Mouse (Mus musculus) cerebellum, adult 2 months (tissue): ENCODE results near the gene Dse. TPM values are rescaled to one million over a fixed set of nuclear protein-coding genes. Genes with fewer than 3 reads are reported as not detected.
A peak's percentile ranks its signal among the peaks of the same experiment; 100 is the strongest.

Experiments used
- DNase-seq, 2 experiments: peaks; one replicate each; pipeline ENCODE4 v3.0.0; 2021
- H3K27ac ChIP-seq: fragments of 200-500 bp; 2 replicates; pipeline ENCODE4 v1.5.1; 2012; ENCODE audit warnings: low read length, control low read depth, inconsistent platforms; ENCODE audit not compliant: insufficient read depth
- H3K27me3 ChIP-seq: fragments of 200-500 bp; 2 replicates; pipeline ENCODE4 v1.6.1; 2012; ENCODE audit warnings: inconsistent platforms, mild to moderate bottlenecking, low read length, moderate library complexity; ENCODE audit not compliant: control insufficient read depth, insufficient read depth
- H3K4me1 ChIP-seq: fragments of 200-500 bp; 2 replicates; pipeline ENCODE4 v1.6.1; 2011; ENCODE audit warnings: low read length; ENCODE audit not compliant: control insufficient read depth, insufficient read depth
- H3K4me3 ChIP-seq: fragments of 200-500 bp; replicated peaks from 2 replicates; pipeline ENCODE3; 2011; ENCODE audit warnings: mild to moderate bottlenecking, low read depth, low read length, control low read depth; ENCODE audit not compliant: insufficient read depth
- CTCF ChIP-seq: fragments of 200-500 bp; IDR thresholded peaks from 2 replicates; pipeline ENCODE4 v1.5.1; 2011; ENCODE audit warnings: low read depth, mild to moderate bottlenecking, control low read depth, low read length, moderate library complexity, borderline replicate concordance; ENCODE audit not compliant: insufficient read depth
- POLR2A ChIP-seq: fragments of 200-500 bp; IDR thresholded peaks from 2 replicates; pipeline ENCODE4 v1.6.1; 2011; ENCODE audit warnings: low read length, control low read depth, borderline replicate concordance; ENCODE audit not compliant: insufficient read depth
- WGBS: fragments of 180-500 bp; shearing (Covaris S2); methylation state at CpG from one replicate; pipeline ENCODE4 v1.1.7; 2018; 5-methylcytosine and 5-hydroxymethylcytosine counted together
- polyA plus RNA-seq: library from polyadenylated mRNA; depleted of rRNA; stranded (reverse); fragments of >200 nt; gene quantifications from 2 replicates; pipeline ENCODE4 v1.2.3, GENCODE M21; 2012

The Dse gene
- polyA plus RNA-seq, 1 experiment: 1.7 TPM

DNA sequence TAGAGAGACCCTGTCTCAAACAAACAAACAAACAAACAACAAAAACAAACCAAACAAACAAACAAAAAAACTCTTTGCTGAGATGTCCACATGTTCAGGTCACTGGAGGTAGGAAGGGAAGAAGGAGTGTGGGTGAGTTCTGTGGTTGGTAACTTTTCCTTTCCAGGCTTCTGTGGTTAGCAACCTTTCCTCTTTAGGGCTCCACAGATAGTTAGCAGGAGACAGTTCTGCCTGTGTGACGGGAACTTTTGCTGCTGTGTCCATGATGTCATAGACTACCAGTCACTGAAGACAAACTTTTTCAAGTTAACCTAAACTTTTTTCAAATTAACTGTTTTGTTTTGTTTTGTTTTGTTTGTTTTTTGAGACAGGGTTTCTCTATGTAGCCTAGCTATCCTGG, 8.2 kb upstream of the Dse start:
- TF ChIP-seq CTCF (no peak), POLR2A (no peak)
- 92% methylated on average over 1 of the region's 1 CpGs for WGBS
- DNase-seq: no peak
- Histone ChIP-seq H3K27me3 (no peaks in the 10 kb centered on the region), H3K27ac (no peak overlapping the region), H3K4me3 (no peak overlapping the region), H3K4me1 (no peaks in the 10 kb centered on the region)

DNA sequence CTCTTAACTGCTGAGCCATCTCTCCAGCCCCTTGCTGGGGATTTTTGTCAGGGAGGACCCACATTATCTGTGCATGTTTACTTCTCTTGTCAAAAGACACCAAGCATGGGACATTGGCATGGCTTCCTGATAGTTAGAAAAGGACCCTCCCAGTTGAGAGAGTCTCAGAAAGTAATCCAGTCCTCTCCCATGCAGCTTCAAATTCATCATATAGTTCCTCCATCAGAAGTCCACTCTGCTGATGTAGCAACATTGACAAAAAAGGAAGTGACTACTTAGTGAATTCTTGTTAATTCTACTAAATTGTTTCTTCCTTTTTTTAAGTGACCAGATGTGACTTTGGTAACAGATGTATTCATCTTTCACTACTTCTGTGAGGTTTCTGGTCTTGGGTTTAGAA, 2.4 kb upstream of the Dse start:
- no peak for DNase-seq
- no peaks in the 10 kb centered on the region; the same call in 1 of the 2 replicates for H3K27me3 ChIP-seq

DNA sequence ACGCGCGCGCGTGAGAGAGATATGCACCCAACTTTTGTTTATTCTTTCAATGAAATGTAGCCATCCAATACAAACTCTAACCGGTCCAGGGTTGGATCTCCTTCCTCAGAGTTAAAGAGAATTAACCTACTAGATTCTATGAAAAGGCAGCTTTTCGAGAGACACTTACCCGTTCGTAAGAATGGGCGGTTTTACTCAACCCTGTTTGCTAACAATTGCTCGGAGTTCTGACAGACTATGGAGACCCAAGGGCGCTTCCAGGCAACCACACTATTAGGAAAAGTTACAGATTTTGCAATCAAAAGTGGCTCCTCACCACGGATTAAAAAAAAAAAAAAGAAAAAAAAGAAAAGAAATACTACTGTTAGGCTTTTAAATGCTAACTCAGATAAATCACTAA, 516 bp upstream of the Dse start:
- 36% methylated on average over 13 of the region's 13 CpGs for WGBS
- no peak for DNase-seq
- TF ChIP-seq CTCF (no peak), POLR2A (no peak)
- Histone ChIP-seq H3K4me3 (no peak overlapping the region), H3K27me3 (no peaks in the 10 kb centered on the region; the same call in 1 of the 2 replicates), H3K27ac (no peak overlapping the region), H3K4me1 (no peaks in the 10 kb centered on the region)

More for the DNA sequence above, 2.4 kb upstream of the Dse start:
- Histone ChIP-seq H3K4me1 (no peaks in the 10 kb centered on the region), H3K4me3 (no peak overlapping the region), H3K27ac (no peak overlapping the region)
- no peak for TF ChIP-seq POLR2A
- TF ChIP-seq CTCF: no peak

DNA sequence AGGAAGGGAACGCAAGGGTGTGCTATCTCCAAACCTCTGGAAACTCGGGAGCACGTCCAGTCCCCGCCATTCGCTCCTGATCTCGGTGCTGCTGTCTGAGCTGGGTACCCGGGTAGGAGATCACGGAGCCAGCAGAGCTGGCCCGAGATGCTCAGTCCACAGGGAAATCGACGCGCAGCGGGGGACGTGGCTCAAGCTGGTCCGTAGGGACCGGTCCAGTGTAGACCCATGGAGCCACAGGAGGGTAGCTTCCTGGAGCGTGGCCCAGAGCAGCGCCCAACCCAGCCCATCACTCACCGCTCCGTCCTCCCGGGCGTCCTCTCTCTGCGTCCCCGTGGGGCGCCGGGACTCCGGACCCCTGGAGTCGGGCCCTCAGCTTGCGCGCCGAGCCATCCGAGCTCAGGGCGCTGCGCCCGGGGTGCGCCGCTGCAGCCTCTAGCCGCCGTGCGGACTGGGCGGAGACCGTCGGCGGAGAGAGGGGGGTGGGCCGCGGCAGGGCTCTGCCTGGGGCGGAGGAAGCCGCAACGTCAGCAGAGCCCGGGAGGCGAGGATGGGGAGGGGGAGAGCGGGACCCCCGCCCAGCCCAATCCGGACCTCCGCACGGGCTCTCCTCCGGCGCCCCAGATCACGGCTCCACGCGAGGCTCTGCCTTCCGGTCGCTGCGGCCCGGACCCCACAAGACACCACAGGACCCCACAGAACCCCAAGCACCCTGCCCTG, 572 bp downstream of the Dse start:
- TF ChIP-seq CTCF (no peak), POLR2A (no peak)
- no peaks in the 10 kb centered on the region; the same call in 1 of the 2 replicates for H3K27me3 ChIP-seq
- H3K4me3 ChIP-seq: peak overlapping the region; percentile 67
- under 1% methylated on average over 65 of the region's 65 CpGs for WGBS
- peak; percentile 11 to 37 for DNase-seq
- no peaks in the 10 kb centered on the region for H3K4me1 ChIP-seq
- no peak overlapping the region for H3K27ac ChIP-seq

DNA sequence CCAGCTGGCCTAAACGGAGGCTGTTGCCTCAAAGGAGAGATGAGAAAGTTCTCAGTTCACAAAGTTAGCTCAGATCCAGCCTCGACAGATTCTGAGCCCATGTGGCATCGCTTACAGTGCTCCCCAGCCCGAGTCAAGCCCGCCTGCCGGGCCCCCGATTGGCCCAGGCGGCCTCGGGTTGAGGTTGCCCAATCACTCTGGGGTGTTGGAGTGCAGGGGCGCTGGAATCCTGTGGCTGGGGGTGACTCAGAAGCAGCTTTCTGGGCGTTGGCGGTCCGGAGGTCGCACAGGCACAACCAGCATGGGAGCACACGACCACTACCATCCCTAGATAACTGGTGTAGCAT, 1.1 kb downstream of the Dse start:
- Histone ChIP-seq H3K27ac (no peak overlapping the region), H3K27me3 (no peaks in the 10 kb centered on the region; the same call in 1 of the 2 replicates), H3K4me1 (no peaks in the 10 kb centered on the region), H3K4me3 (peak overlapping the region; percentile 67)
- 3% methylated on average over 15 of the region's 15 CpGs for WGBS
- DNase-seq: no peak
- TF ChIP-seq CTCF: no peak
- TF ChIP-seq POLR2A: no peak

DNA sequence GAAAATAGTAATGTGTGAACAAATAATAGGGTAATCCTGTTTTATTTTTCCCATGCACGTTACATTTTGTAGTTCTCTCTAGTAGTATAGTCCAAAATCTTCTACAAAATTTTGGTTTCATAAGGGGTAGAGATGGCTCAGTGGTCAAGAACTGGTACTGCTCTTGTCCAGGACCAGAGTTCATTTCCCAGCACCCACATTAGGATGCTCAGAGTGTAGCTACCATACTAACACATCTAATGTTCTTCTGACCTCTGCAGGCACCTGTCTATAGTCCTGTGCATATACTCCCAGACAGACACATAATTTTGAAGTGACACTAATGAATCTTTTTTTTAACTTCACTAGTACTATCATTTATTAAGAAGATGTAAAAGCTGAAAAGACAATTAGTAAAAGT, 1.7 kb downstream of the Dse start:
- Histone ChIP-seq H3K4me1 (no peaks in the 10 kb centered on the region), H3K27ac (no peak overlapping the region), H3K27me3 (no peaks in the 10 kb centered on the region; the same call in 1 of the 2 replicates), H3K4me3 (no peak overlapping the region)
- 93% methylated on average over 1 of the region's 1 CpGs for WGBS
- no peak for TF ChIP-seq CTCF
- no peak for TF ChIP-seq POLR2A
- no peak for DNase-seq

DNA sequence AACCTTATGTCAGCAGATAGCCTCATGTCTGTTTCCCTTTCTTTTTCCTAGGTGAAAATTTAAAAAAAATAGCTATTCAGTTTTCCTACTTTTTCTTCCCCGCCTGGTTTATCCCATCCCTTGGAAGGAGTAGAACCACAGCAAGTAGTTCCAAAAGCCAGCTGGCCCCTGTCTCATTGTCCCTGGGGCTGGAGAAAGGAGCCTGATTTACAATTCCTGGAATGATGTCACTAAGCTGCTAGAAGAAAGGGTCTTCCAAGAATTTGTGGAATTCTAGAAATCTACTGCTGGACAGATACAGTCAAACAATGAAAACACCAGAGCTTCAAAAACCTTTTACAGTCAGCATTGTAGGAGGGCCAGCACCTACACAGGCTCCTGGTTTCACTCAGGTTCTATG, 6.8 kb downstream of the Dse start:
- TF ChIP-seq POLR2A (no peak), CTCF (no peak)
- Histone ChIP-seq H3K27me3 (no peaks in the 10 kb centered on the region), H3K4me1 (no peaks in the 10 kb centered on the region), H3K4me3 (no peak overlapping the region), H3K27ac (no peak overlapping the region)
- WGBS: 78% methylated on average over 1 of the region's 1 CpGs
- DNase-seq: no peak

DNA sequence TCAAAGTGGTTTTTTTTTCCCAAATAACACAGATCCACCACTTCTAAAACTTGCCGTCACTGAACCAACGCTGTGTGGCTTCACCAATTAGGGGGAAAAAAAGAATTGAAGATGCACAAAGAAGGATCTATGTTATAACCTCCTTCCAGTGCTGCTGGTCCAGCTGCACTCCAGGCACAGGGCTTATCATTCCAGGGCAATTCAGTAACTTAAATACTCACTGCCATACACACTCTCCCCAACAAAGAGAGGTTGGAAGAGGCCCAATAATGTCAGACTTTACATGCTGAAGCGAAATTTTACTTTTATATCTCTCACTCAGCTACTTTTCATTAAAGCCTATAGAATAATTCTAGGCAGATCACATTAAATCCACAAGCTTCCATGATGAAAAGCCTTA, 8.9 kb downstream of the Dse start:
- Histone ChIP-seq H3K27ac (no peak overlapping the region), H3K4me1 (no peaks in the 10 kb centered on the region), H3K27me3 (no peaks in the 10 kb centered on the region), H3K4me3 (no peak overlapping the region)
- no peak for DNase-seq
- TF ChIP-seq POLR2A (no peak), CTCF (no peak)
- 73% methylated on average over 3 of the region's 3 CpGs for WGBS

DNA sequence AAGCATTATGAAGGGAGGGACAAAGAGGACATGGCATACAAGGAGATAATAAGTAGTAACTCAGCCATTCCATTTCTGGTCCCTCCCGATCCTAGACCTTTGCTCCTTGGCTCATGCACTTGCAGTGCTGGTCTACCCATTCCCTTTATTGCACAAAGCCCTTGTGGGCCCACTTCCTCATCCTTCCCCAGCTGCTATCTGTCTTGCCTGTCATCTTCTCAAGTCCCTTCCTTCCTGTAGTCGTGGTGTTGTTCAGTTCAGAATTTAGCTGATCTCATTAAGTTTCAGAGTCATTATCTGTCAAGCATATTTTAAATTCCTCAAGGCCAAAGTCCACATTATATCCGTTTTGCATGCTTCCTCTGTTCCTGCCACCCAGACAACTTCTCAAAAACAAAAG, 9.5 kb downstream of the Dse start:
- DNase-seq: no peak
- Histone ChIP-seq H3K4me3 (no peak overlapping the region), H3K4me1 (no peaks in the 10 kb centered on the region), H3K27ac (no peak overlapping the region), H3K27me3 (no peaks in the 10 kb centered on the region)
- WGBS: 53% methylated on average over 3 of the region's 3 CpGs
- no peak for TF ChIP-seq CTCF
- no peak for TF ChIP-seq POLR2A
